Mouse (Mus musculus) inflammation-experienced regulatory T-cells (primary cell): Measurements from ENCODE around the gene Pgbd5. TPM values are rescaled to one million over a fixed set of nuclear protein-coding genes. Genes with fewer than 3 reads are reported as not detected.

Experiments
- polyA plus RNA-seq, 2 experiments: library from polyadenylated mRNA; unstranded; fragments of 100-300 nt; shearing (Covaris generic); gene quantifications; one replicate each; pipeline ENCODE4 v1.2.1; 2017

Pgbd5 gene
- polyA plus RNA-seq = under 1 TPM; 0.08 to 0.45 TPM

DNA sequence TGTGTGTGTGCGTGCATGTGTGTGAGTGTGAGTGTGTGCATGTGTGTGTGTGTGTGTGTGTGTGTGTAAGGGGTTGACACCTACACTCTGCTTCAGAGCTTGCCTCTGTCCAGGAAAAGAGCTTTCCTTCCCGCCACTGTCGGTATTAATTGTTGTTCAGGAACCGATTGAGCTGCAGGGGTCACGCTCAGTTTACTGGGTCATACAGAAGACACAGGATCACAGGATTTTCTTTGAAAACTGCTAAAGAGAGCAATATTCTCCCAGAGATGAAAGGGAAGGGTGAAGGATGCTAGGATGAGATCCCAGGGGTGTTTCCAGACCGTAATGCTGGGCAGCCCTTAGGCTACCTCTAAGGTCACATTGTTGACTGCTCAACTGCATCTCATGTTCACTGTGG, at the start of gene Pgbd5:
TSS of gene Pgbd5 (minus strand) at position 101 of the 400 bp plus-strand sequence.

Other genes starting within 250 kb of the Pgbd5 start
- gene Galnt2, start 208.3 kb downstream of the Pgbd5 start, polyA plus RNA-seq = 10 to 100 TPM; 57.9 to 60.2 TPM
- 10 to 100 TPM; 51.0 to 54.4 TPM for gene Cog2, start 81.1 kb upstream of the Pgbd5 start, polyA plus RNA-seq
- gene Agt, start 130.0 kb upstream of the Pgbd5 start, polyA plus RNA-seq = 1 to 10 TPM in 1 of 2 experiments, under 1 TPM in 1; 0.34 to 5.8 TPM
- gene Capn9, start 136.5 kb upstream of the Pgbd5 start, polyA plus RNA-seq = 1 to 10 TPM in 1 of 2 experiments, not detected in 1; 1.1 TPM
- 1 to 10 TPM; 6.4 to 7.0 TPM for gene 2310022B05Rik, start 223.7 kb upstream of the Pgbd5 start, polyA plus RNA-seq